Mouse (Mus musculus) adipocyte (in vitro differentiated cells): ENCODE results near the gene Rxylt1.

Experiments used
- DNase-seq: peaks from one replicate; pipeline ENCODE4 v3.0.0-alpha.2; 2016; ENCODE audit warnings: low spot score

Gene Rxylt1

GRCm38 (mm10) chr10:122096980-122097844 is at the start of gene Rxylt1:
TSS of gene Rxylt1 (minus strand) at chr10:122097371.
- peak; percentile 96 for DNase-seq

GRCm38 (mm10) chr10:122121290-122121970 is 24.3 kb upstream of the Rxylt1 start:
- no peak for DNase-seq

- DNase-seq, result no peak
Measured at GRCm38 (mm10) chr10:122120500-122121289, 23.5 kb upstream of the Rxylt1 start.

GRCm38 (mm10) chr10:122119451-122119850 is 22.3 kb upstream of the Rxylt1 start:
- no peak for DNase-seq

GRCm38 (mm10) chr10:122116636-122117035 is 19.5 kb upstream of the Rxylt1 start:
- no peak for DNase-seq

- DNase-seq, result no peak
Measured at GRCm38 (mm10) chr10:122106633-122107028, 9.5 kb upstream of the Rxylt1 start.

GRCm38 (mm10) chr10:122105889-122106632 is 8.9 kb upstream of the Rxylt1 start:
- no peak for DNase-seq

- DNase-seq, result peak; percentile 70
Measured at GRCm38 (mm10) chr10:122105407-122105806, 8.2 kb upstream of the Rxylt1 start.

- DNase-seq, result no peak
Measured at GRCm38 (mm10) chr10:122102675-122103074, 5.5 kb upstream of the Rxylt1 start.

- peak; percentile 50 for DNase-seq
Measured at GRCm38 (mm10) chr10:122096462-122096979, 650 bp downstream of the Rxylt1 start.

GRCm38 (mm10) chr10:122090472-122090871 is 6.7 kb downstream of the Rxylt1 start:
- no peak for DNase-seq

- no peak for DNase-seq
Measured at GRCm38 (mm10) chr10:122081352-122081751, 15.8 kb downstream of the Rxylt1 start.

GRCm38 (mm10) chr10:122069153-122069552 is 28.0 kb downstream of the Rxylt1 start:
- DNase-seq, result no peak

- no peak for DNase-seq
Measured at GRCm38 (mm10) chr10:122055826-122056225, 41.3 kb downstream of the Rxylt1 start.

GRCm38 (mm10) chr10:122054535-122054934 is 42.6 kb downstream of the Rxylt1 start:
- DNase-seq, result no peak

GRCm38 (mm10) chr10:122051831-122052230 is 45.3 kb downstream of the Rxylt1 start:
- DNase-seq, result peak; percentile 84

GRCm38 (mm10) chr10:122047727-122048365 is 49.3 kb downstream of the Rxylt1 start:
- peak; percentile 31 for DNase-seq

- DNase-seq, result no peak
Measured at GRCm38 (mm10) chr10:122046904-122047726, 50.1 kb downstream of the Rxylt1 start, which contains the start of gene Srgap1. TSS of gene Srgap1 (minus strand) at chr10:122047315.

- no peak for DNase-seq
Measured at GRCm38 (mm10) chr10:122046511-122046903, 50.7 kb downstream of the Rxylt1 start.

GRCm38 (mm10) chr10:122045946-122046345 is 51.2 kb downstream of the Rxylt1 start:
- no peak for DNase-seq
